Mouse (Mus musculus): Measurements from ENCODE around the gene Hrg. TPM values are rescaled to one million over a fixed set of nuclear protein-coding genes. Genes with fewer than 3 reads are reported as not detected.
"Not testable (repeated sequence)": the region's sequence is repeated elsewhere in the genome, so short reads cannot be mapped to it uniquely, and the experiment has no call there.

Gene Hrg
- total RNA-seq, 4 experiments from 2014 or later, result not detected

DNA sequence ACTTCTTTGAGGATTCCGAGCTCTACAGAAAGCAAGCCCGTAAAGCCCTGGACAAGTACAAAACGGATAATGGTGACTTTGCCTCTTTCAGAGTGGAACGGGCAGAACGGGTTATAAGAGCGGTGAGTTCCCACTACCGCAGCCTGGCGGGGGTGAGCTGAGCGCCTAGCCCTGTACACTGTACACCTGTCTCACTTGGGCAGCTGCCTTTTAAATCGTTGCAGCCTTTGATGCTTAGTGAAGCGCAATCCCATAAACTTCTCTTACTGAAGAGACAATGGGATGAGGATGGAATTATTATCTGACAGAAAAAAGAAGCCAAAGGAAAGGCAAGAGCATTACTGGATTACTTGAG, 5.2 kb downstream of the Hrg start:
- no peak for DNase-seq (ENCODE audit: low spot score in 2 of 2)

DNA sequence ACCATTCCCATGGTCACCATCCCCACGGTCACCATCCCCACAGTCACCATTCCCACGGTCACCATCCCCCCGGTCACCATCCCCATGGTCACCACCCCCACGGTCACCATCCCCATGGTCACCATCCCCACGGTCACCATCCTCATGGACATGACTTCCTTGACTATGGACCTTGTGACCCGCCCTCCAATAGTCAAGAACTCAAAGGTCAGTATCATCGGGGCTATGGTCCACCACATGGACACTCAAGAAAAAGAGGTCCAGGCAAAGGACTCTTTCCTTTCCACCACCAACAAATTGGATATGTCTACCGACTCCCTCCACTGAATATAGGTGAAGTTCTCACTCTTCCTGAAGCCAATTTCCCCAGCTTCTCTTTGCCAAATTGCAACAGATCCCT, 10.2 kb downstream of the Hrg start:
- DNase-seq (ENCODE audit: low spot score in 2 of 2), result no peak

DNA sequence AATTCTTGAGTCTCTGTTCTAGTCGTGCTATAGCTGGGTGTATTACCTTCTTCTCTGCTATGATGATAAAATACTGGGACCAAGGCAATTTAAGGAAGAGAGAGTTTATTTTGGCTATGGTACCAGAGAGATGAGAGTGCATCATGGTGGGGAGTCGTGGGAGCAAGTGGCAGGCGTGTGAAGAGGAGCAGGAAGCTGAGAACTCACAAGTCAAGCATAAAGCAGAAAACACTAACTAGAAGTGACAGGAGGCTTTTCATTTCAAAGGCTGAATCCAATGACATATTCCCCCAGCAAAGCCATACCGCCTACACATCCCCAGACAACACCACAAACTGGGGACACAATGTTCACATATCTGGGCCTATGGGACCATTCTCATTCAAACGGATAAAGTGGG, 11.4 kb downstream of the Hrg start:
- DNase-seq (ENCODE audit: low spot score in 2 of 2), result no peak

DNA sequence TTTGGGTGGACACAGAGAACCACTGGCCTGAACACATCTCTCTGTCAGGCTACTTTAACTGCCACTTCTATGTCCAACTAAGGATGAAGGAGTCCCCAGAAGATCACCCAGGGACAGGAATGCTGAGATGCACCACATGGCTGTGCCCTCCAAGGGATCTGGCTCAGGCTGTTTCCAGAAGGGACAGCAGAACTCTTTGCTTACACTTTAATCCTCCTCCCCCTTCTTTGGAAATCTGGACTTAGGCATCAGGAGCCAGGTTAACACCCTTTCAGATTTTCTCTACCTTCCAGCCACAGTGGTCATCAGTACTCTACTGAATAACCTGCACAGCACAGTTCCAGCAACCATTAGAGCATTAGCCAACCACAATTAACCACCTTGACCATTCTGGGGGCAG, 12.4 kb downstream of the Hrg start:
- DNase-seq (ENCODE audit: low spot score in 2 of 2), result no peak

DNA sequence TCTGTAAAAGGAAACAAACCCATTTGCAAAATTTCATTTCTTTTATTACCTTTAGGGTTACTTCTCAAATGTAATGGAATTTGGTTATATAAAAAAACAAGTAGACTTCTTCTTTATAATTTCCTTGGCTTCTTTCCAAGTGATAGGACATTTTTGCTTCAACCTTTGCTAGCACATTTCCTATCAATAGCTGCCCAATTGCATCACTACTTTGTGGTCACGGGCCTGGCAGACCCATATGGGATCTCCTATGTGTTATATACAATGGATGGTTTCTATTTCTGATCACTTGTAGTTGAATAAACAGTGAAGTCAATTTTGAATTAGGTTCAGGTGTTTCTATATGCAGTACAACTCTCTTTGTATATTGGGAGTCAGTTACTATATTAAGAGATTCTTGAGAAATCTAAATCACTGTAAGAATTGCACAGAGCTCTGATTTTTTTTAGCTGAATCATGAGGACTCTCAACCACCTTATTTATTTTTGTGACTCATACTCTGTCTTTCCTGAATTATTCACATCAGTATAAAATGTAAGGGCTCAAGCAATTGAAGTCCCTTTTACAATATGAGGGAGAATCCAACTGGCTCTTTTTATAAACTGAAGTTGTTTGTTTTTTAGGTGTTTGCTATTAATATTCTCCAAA, 16.6 kb downstream of the Hrg start:
- no peak for DNase-seq (ENCODE audit: low spot score in 2 of 2)

DNA sequence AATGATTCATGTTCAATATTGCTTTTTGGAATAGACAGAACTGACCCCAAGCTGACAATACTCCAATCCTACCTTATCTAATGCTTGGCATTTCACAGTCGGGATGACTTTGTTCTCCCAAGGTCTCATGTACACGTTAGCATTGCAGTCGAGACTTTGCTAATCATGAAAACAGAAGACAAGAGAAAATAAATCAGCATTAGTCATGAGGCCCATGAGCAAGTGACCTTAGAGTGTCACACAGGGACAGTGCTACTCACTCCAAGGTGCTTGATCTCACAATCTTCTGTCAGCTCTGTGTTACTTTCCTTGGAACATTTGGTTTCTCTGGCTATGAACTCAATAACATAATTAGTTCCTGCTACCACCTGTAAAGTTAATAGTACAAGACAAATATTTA, 46.1 kb downstream of the Hrg start:
- DNase-seq (ENCODE audit: low spot score in 2 of 2), result not testable (repeated sequence)

Other genes starting within 250 kb of the Hrg start
- not detected for gene Crygs, start 139.5 kb upstream of the Hrg start, total RNA-seq (2022)
- gene Tbccd1, start 93.4 kb upstream of the Hrg start, total RNA-seq (2022), result 1 to 10 TPM; 7.3 to 8.4 (median 7.9) TPM
- 10 to 100 TPM; 35.9 to 41.6 (median 37.0) TPM for gene Dnajb11, start 93.2 kb upstream of the Hrg start, total RNA-seq (2022)
- 1 to 10 TPM in 1 of 4 experiments, not detected in 3; 3.5 TPM for gene Ahsg, start 59.8 kb upstream of the Hrg start, total RNA-seq (2022)
- under 1 TPM in 1 of 4 experiments, not detected in 3; 0.62 TPM for gene Fetub, start 32.7 kb upstream of the Hrg start, total RNA-seq (2022)
- gene Kng2, start 78.4 kb downstream of the Hrg start, total RNA-seq (2022), result under 1 TPM in 2 of 4 experiments, not detected in 2; 0.25 to 0.62 TPM
- gene Kng1, start 106.8 kb downstream of the Hrg start, total RNA-seq (2022), result under 1 TPM in 1 of 4 experiments, not detected in 3; 0.70 TPM
- gene Eif4a2, start 156.4 kb downstream of the Hrg start, total RNA-seq (2022), result 100 to 1,000 TPM; 414 to 531 (median 457) TPM
- 10 to 100 TPM in 2 of 4 experiments, 1 to 10 TPM in 2; 8.4 to 12.7 (median 9.9) TPM for gene Rfc4, start 176.7 kb downstream of the Hrg start, total RNA-seq (2022)
- gene Adipoq, start 195.5 kb downstream of the Hrg start, total RNA-seq (2022), result 10 to 100 TPM in 3 of 4 experiments, 1 to 10 TPM in 1; 2.3 to 45.4 (median 17.8) TPM

Measured in gastrocnemius, adult 8-10 months (tissue).